Mouse (Mus musculus) heart, embryonic 16.5 days (tissue): ENCODE data around the gene Rph3al. TPM values are rescaled to one million over a fixed set of nuclear protein-coding genes. Genes with fewer than 3 reads are reported as not detected.

ENCODE experiments used
- ATAC-seq: fragments of 200-750 bp; cut with Nextera tagmentation; replicated peaks from 2 replicates; pipeline ENCODE4 v1.8.0; 2017; ENCODE audit warnings: moderate number of reproducible peaks; ENCODE audit not compliant: insufficient read depth, low FRiP score; ENCODE audit errors: extremely low read depth
- H3K27ac ChIP-seq: fragments of 300-500 bp; sonication (generic); 2 replicates; pipeline ENCODE4 v1.5.1; 2014; ENCODE audit warnings: mild to moderate bottlenecking, low read length, control low read depth, moderate library complexity
- H3K27me3 ChIP-seq: fragments of 300-500 bp; sonication (generic); 2 replicates; pipeline ENCODE4 v1.6.1; 2014; ENCODE audit warnings: low read length, mixed read lengths; ENCODE audit not compliant: control insufficient read depth, insufficient read depth
- H3K36me3 ChIP-seq: fragments of 300-500 bp; sonication (generic); 2 replicates; pipeline ENCODE4 v1.6.1; 2014; ENCODE audit not compliant: control insufficient read depth, insufficient read depth
- H3K4me1 ChIP-seq: fragments of 300-500 bp; sonication (generic); 2 replicates; pipeline ENCODE4 v1.6.1; 2014; ENCODE audit warnings: low read length, mixed read lengths; ENCODE audit not compliant: control insufficient read depth, insufficient read depth
- H3K4me2 ChIP-seq: fragments of 300-500 bp; sonication (generic); 2 replicates; pipeline ENCODE4 v1.6.1; 2014; ENCODE audit warnings: low read depth, mild to moderate bottlenecking, control low read depth, low read length
- H3K4me3 ChIP-seq: fragments of 300-500 bp; sonication (generic); 2 replicates; pipeline ENCODE4 v1.5.1; 2014; ENCODE audit warnings: mild to moderate bottlenecking, control low read depth, low read length
- H3K9ac ChIP-seq: fragments of 300-500 bp; sonication (generic); 2 replicates; pipeline ENCODE4 v1.6.1; 2014; ENCODE audit warnings: low read length, control low read depth
- H3K9me3 ChIP-seq: fragments of 300-500 bp; sonication (generic); replicated peaks from 2 replicates; pipeline ENCODE4 v1.6.1; 2016; ENCODE audit warnings: low read length; ENCODE audit not compliant: control insufficient read depth
- WGBS: fragments of 180-500 bp; shearing (Covaris S2); extraction: QIAGEN DNeasy Blood & Tissue Kit; methylation state at CpG from one replicate; pipeline ENCODE4 v1.1.7; 2014; 5-methylcytosine and 5-hydroxymethylcytosine counted together
- polyA plus RNA-seq: library from polyadenylated mRNA; unstranded; fragments of >200 nt; fragmentation: Nextera tagmentation; extraction: Ambion mirVana; gene quantifications from 2 replicates; pipeline ENCODE4 v1.2.1, GENCODE M21; 2015

The Rph3al gene
- polyA plus RNA-seq, 1 experiment from 2014 or later: 6.6 TPM

DNA sequence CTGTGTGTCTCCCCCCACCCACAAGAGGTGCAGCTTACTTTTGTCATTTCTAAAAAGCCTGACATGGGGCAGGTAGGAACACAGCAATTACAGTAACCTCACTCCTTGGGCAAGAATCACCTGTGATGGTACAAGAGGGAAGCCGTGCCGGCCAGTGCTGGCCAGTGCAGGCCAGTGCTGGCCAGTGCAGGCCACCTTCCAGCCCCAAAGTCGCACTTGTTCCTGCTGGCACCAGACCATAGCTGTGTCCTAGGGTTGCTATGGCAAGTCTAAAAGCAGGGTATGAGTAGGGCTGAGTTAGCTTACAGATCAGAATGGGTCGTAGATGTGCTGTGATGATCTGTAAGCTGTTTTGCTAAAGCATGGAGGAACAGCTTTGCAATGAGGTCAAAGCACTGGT, 15.5 kb downstream of the Rph3al start:
- Histone ChIP-seq H3K4me3 (no peak overlapping the region), H3K4me2 (no peak overlapping the region), H3K9ac (no peak overlapping the region; the same call in 1 of the 2 replicates), H3K4me1 (peaks cover 23% of the 10 kb centered on the region), H3K36me3 (no peaks in the 10 kb centered on the region), H3K27ac (no peak overlapping the region), H3K9me3 (no peaks in the 10 kb centered on the region), H3K27me3 (no peaks in the 10 kb centered on the region)
- WGBS: 93% methylated on average over 4 of the region's 4 CpGs
- ATAC-seq: no peak

DNA sequence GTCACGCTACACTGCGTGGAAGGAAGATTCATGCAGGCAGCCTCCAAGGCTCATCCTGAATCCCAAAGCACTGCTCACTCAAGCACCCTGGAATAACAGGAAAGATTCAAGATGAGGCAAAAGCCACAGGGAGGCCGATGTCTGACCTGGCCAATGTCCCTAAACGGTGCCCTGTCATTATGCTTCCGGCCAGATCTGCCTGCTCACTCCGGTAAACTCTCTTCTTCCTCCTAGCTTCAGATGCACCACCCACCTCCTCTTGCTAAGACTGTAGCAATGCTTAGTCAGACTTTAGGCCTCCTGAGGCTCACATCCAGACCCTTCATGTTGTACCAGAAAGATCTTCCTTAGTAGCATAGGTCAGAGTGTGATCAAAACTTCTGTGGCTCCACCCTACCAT, 19.1 kb downstream of the Rph3al start:
- Histone ChIP-seq H3K9me3 (no peaks in the 10 kb centered on the region), H3K9ac (no peak overlapping the region), H3K4me2 (no peak overlapping the region), H3K36me3 (no peaks in the 10 kb centered on the region), H3K4me3 (no peak overlapping the region), H3K4me1 (peaks cover 3% of the 10 kb centered on the region), H3K27me3 (no peaks in the 10 kb centered on the region), H3K27ac (no peak overlapping the region)
- no peak for ATAC-seq
- 70% methylated on average over 6 of the region's 6 CpGs for WGBS

DNA sequence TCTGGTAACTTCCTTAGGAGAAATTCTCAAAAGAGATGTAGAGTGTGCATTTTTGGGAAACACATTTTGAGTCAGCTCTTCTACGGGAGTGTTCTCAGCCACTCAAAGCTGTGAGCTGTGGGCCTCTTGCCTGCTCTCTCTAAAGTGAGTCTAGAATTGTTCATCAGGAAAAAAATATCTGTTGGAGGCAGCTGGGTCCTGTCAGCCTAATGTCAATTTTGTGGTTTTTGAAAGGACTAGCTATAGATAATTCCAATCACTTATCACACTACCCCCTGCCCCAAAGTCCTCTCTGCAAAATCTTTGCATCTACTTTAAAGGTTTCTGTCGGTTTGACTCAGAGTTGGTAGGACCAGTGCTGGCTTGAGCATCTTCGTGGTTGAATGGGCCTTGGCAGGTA, 20.9 kb downstream of the Rph3al start:
- Histone ChIP-seq H3K36me3 (no peaks in the 10 kb centered on the region), H3K9ac (no peak overlapping the region), H3K27ac (no peak overlapping the region), H3K9me3 (no peaks in the 10 kb centered on the region), H3K4me3 (no peak overlapping the region), H3K4me2 (no peak overlapping the region), H3K27me3 (no peaks in the 10 kb centered on the region), H3K4me1 (peaks cover 3% of the 10 kb centered on the region)
- ATAC-seq: no peak
- 74% methylated on average over 3 of the region's 3 CpGs for WGBS

DNA sequence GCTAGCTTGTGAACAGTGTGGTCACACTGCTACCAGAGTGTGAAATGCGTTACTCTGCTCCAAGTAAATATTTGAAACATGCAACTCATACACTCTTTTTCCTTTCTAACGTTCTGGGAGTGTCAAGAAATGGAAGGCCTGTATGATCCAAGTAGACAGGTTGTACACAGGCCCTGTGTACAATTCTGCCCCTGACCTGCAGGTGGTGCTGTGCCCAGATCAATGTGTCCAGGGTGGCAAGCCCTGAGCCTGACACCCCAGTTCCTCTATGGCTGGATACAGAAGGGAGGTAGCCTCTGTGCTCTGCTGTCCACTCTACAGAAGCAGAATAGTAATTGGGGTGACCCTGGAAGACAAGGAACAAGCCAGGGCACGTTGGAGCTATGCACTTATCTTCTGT, 24.3 kb downstream of the Rph3al start:
- H3K4me2 ChIP-seq: no peak overlapping the region
- ATAC-seq: no peak
- WGBS: 52% methylated on average over 3 of the region's 3 CpGs
- H3K9me3 ChIP-seq: peaks cover 4% of the 10 kb centered on the region; the same call in 1 of the 2 replicates
- no peaks in the 10 kb centered on the region for H3K27me3 ChIP-seq
- H3K4me1 ChIP-seq: peaks cover 3% of the 10 kb centered on the region
- H3K9ac ChIP-seq: no peak overlapping the region
- H3K27ac ChIP-seq: no peak overlapping the region
- no peaks in the 10 kb centered on the region for H3K36me3 ChIP-seq
- H3K4me3 ChIP-seq: no peak overlapping the region

DNA sequence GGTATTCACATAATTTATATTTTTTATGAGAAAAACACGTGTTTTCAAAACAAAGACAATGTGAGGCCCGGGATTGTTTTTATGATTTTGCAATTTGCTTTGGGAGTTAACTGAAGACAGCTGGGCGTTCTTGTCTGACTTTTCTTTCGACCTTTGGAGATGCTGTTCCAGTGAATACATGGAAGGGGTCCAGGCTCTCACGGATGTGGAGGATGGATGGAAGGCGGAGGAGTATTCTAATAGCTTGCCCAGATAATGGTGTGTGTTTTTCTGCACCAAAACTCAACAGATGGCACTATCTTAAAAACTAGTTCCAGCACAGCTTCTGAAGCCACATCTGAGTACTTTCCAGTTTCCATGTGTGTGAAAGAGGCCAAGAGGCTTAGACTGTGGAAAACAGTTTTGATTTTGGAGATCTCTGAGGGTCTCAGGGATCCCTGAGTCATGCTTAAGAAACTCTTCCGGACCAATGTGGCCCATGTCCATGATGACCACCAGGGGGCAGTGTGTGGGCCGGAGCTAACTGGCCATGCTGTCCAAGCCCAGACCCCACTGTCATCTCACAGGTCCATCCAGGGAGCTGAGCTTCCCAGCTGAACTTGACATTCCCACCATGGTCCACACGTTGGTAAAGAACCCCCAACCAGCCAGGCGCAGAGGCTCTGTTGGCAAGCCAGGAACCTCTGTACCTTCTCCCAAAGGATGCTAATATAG, 25.1 kb downstream of the Rph3al start:
- 45% methylated on average over 10 of the region's 10 CpGs for WGBS
- peaks cover 4% of the 10 kb centered on the region; the same call in 1 of the 2 replicates for H3K9me3 ChIP-seq
- H3K27me3 ChIP-seq: no peaks in the 10 kb centered on the region
- no peak overlapping the region for H3K4me3 ChIP-seq
- peaks cover 3% of the 10 kb centered on the region for H3K4me1 ChIP-seq
- H3K9ac ChIP-seq: no peak overlapping the region
- no peak overlapping the region for H3K27ac ChIP-seq
- ATAC-seq: no peak
- H3K36me3 ChIP-seq: no peaks in the 10 kb centered on the region
- no peak overlapping the region for H3K4me2 ChIP-seq

DNA sequence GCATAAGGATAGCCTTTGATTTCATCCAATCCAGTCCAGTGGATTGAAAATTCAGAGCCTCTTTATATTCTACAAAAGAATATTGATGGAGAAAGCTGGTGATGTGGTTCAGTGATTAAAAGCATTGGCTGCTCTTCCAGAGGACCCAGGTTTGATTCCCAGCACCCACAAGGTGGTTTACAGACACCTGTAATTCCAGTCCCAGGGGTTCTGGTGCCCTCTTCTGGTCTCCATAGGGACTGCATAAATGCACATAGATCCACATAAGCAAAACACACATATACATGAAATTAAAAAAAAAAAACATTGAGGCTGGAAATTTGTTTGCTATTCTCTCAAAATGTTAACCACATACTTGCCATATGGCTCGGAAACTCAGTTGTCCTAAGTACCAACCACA, 26.3 kb downstream of the Rph3al start:
- Histone ChIP-seq H3K4me1 (peaks cover 3% of the 10 kb centered on the region), H3K27ac (no peak overlapping the region), H3K36me3 (no peaks in the 10 kb centered on the region), H3K4me2 (no peak overlapping the region), H3K9ac (no peak overlapping the region), H3K4me3 (no peak overlapping the region), H3K9me3 (peaks cover 4% of the 10 kb centered on the region; the same call in 1 of the 2 replicates), H3K27me3 (no peaks in the 10 kb centered on the region)
- no peak for ATAC-seq
- WGBS: 95% methylated on average over 1 of the region's 1 CpGs

DNA sequence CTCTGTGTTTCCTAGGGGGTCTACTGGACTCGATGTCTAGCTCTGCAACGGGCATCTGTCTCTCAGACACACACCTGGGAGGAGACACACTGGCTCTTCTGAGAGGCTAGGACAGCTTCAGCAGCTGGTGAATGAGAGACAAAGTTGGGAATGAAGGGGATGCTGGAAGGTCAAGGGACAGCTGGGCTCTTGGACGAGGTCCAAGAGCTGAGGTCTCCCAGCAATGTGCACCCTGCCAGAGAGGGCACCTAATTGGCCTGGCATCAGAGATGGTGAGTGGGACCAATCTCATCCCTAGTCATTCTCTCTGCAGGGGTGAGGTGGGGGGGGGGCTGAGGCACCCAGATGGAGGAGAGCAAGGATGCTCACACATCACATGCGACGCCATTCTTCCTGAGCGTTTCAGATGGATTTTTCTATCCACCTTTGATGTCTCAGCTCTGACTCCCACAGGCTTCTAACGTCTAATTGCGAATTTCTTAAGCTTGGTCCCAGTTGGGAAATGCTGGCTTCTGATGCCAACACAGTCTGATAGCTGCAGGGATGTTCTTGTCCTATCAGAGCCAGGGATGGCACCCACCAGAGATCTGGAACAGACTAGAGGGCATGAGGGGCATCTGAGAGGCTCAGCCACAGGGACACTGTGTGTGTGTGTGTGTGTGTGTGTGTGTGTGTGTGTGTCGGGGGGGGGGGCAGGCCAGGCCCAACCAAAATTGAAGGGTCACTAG, 28.4 kb downstream of the Rph3al start:
- H3K4me2 ChIP-seq: no peak overlapping the region
- H3K4me1 ChIP-seq: no peaks in the 10 kb centered on the region
- H3K9ac ChIP-seq: no peak overlapping the region
- no peak overlapping the region for H3K27ac ChIP-seq
- no peaks in the 10 kb centered on the region for H3K36me3 ChIP-seq
- no peak overlapping the region for H3K4me3 ChIP-seq
- WGBS: 75% methylated on average over 8 of the region's 9 CpGs
- ATAC-seq: no peak
- H3K27me3 ChIP-seq: no peaks in the 10 kb centered on the region
- H3K9me3 ChIP-seq: peaks cover 4% of the 10 kb centered on the region; the same call in 1 of the 2 replicates

DNA sequence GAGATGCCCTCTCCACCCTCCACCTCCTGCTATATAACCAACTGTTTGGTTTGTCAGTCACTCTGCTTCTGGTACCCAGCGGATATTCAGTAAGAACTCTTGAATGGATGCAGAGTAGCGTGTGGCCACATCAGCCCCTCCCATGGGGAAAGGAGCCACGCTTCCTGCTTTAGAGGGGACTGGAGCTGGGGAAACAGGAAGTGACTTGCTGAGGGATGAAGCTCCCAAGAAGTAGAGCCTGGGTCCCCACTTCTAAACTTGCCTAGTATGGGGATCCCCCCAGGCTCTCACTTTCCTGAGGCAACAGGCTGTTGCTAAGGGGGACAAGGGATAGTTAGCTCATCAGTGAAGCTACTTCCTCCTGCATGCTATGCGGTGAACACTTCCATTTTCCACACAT, 30.8 kb downstream of the Rph3al start:
- H3K4me3 ChIP-seq: no peak overlapping the region
- no peaks in the 10 kb centered on the region for H3K27me3 ChIP-seq
- no peak overlapping the region for H3K27ac ChIP-seq
- WGBS: 64% methylated on average over 4 of the region's 4 CpGs
- no peak overlapping the region for H3K9ac ChIP-seq
- peaks cover 8% of the 10 kb centered on the region for H3K9me3 ChIP-seq
- H3K4me1 ChIP-seq: peaks cover 6% of the 10 kb centered on the region
- no peak for ATAC-seq
- no peaks in the 10 kb centered on the region for H3K36me3 ChIP-seq
- H3K4me2 ChIP-seq: no peak overlapping the region

DNA sequence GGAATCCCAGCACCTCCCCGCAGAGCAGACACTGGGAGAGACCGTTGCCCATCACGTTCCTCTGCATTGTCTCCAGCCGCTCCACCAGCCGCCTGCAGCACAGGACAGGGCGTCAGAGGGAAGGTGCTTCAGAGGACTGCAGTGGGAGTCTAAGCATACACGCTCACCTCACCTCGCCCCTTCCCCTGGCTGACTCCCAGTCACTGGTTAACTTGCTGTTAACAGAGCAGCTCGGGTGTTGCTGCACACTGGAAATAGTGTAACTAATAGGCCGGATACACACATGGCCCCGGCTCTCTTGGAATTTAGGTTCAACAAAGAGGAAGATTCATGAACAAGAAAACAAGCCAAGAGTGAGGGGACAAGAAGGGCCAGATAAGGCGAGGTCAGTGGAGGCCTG, 31.7 kb downstream of the Rph3al start:
- H3K4me3 ChIP-seq: no peak overlapping the region
- no peak for ATAC-seq
- H3K4me1 ChIP-seq: peaks cover 6% of the 10 kb centered on the region
- no peaks in the 10 kb centered on the region for H3K36me3 ChIP-seq
- no peaks in the 10 kb centered on the region for H3K27me3 ChIP-seq
- 52% methylated on average over 12 of the region's 12 CpGs for WGBS
- peaks cover 6% of the 10 kb centered on the region for H3K9me3 ChIP-seq
- H3K9ac ChIP-seq: no peak overlapping the region
- no peak overlapping the region for H3K27ac ChIP-seq
- H3K4me2 ChIP-seq: no peak overlapping the region
